Mouse (Mus musculus): ENCODE results near the gene Anks1. TPM values are rescaled to one million over a fixed set of nuclear protein-coding genes. Genes with fewer than 3 reads are reported as not detected.
"Not testable (repeated sequence)": the region's sequence is repeated elsewhere in the genome, so short reads cannot be mapped to it uniquely, and the experiment has no call there.

Anks1 gene
- polyA plus RNA-seq, 1 experiment from 2014 or later = 71.9 TPM

DNA sequence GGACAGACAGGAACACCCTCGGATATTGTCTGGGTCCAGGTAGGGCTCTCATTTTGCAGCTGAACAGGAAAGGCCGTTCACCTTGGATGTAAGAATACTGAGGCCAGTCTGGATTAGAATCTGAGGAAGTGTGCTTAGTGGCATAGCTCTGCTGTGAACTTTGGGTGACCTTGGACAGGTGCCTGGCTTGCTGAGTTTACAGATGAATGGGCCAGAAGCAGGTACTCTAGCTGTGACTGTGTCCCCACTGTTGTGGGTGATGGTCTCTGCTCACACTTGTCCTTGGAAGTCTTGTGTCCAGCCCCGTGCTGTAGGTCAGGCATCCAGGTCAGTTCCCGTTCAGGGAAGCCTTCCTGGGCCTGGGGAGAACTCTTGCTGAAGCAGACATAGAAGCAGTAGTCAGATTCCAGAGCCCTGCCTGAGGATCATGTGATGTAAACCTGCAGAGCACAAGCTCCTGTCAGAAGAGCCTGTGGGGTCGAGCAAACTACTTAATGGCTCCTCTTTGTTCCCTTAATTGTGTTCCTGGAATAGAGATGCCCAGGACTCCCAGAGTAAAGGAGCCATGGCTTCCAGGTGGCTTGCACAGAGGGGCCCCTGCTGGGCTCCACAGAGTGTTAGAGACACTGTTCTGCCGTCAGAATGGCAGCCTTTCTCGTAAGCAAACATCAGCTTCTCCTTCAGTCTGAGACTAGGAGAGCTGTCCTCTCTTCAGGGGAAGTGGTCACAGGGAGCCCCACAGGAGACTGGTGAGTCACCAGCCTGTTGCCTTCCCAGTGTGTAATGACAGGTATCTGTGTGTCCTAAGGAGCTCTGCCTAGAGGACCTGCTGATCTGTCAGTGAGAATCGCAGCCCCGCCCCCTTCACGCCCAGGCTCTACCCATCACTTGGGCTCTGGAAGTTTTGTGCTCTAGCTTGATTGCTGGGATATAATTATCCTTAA, 85.2 kb downstream of the Anks1 start:
- H3K9ac ChIP-seq = no peak overlapping the region
- no peak overlapping the region for H3K27ac ChIP-seq
- H3K27me3 ChIP-seq (replicated peaks) = no peaks in the 10 kb centered on the region
- no peak for ATAC-seq (replicated peaks)
- H3K4me2 ChIP-seq = no peak overlapping the region
- H3K4me1 ChIP-seq = no peaks in the 10 kb centered on the region
- H3K36me3 ChIP-seq (replicated peaks) = peaks cover 8% of the 10 kb centered on the region; the same call in 1 of the 2 replicates
- no peak overlapping the region for H3K4me3 ChIP-seq
- 69% methylated on average over 10 of the region's 10 CpGs for WGBS
- H3K9me3 ChIP-seq = no peaks in the 10 kb centered on the region

DNA sequence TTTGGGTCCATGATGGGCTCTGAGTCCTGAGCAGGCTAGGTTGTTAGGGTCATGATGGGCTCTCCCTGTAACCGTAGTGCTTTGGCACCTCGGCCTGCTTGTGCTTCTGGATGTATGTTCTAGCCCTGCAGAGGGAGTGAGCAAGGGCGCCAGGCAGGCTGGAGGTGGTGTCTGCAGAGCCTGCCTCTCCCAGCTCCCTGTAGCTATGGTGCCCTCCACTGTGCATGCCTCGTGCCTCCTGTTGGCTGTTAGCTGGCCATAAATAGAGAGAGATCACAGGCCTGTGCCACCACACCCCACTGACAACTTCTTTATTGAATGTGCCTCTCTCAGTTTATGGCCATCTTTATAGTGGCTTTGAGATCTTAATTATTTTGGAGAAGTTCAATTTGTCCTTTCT, 87.2 kb downstream of the Anks1 start:
- no peak overlapping the region for H3K4me2 ChIP-seq
- no peak overlapping the region for H3K9ac ChIP-seq
- no peak overlapping the region for H3K27ac ChIP-seq
- WGBS = 93% methylated on average over 4 of the region's 4 CpGs
- H3K4me1 ChIP-seq = 0 out of 2 replicates have a peak, but pooled peaks cover 9% of the 10 kb centered on the region
- H3K27me3 ChIP-seq (replicated peaks) = no peaks in the 10 kb centered on the region
- H3K9me3 ChIP-seq = no peaks in the 10 kb centered on the region
- H3K36me3 ChIP-seq (replicated peaks) = peaks cover 8% of the 10 kb centered on the region; the same call in 1 of the 2 replicates
- no peak for ATAC-seq (replicated peaks)
- H3K4me3 ChIP-seq = no peak overlapping the region

DNA sequence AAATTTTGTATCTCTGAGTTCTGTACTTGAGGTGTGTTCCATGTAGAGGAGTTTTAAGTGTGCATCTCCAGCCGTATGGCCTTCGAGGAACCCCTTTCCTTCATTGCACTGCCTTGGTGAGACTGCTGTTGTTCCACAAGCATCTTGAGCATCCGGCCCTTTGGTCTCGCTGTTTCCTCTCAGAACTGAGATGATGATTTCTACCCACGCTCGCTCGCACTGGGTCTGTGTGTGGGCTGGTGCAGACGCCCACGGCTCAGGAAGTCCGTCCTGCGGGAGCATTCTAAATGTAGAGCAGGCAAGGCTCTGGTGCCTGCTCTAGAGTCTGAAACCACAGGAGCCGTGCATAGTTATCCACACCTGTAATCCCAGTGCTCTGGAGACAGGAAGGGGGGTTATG, 88.1 kb downstream of the Anks1 start:
- Histone ChIP-seq H3K4me1 (0 out of 2 replicates have a peak, but pooled peaks cover 9% of the 10 kb centered on the region), H3K9ac (no peak overlapping the region), H3K36me3 (replicated peaks) (peaks cover 8% of the 10 kb centered on the region; the same call in 1 of the 2 replicates), H3K27ac (no peak overlapping the region), H3K9me3 (no peaks in the 10 kb centered on the region), H3K27me3 (replicated peaks) (no peaks in the 10 kb centered on the region), H3K4me3 (no peak overlapping the region), H3K4me2 (no peak overlapping the region)
- ATAC-seq (replicated peaks) = no peak
- 83% methylated on average over 12 of the region's 12 CpGs for WGBS

DNA sequence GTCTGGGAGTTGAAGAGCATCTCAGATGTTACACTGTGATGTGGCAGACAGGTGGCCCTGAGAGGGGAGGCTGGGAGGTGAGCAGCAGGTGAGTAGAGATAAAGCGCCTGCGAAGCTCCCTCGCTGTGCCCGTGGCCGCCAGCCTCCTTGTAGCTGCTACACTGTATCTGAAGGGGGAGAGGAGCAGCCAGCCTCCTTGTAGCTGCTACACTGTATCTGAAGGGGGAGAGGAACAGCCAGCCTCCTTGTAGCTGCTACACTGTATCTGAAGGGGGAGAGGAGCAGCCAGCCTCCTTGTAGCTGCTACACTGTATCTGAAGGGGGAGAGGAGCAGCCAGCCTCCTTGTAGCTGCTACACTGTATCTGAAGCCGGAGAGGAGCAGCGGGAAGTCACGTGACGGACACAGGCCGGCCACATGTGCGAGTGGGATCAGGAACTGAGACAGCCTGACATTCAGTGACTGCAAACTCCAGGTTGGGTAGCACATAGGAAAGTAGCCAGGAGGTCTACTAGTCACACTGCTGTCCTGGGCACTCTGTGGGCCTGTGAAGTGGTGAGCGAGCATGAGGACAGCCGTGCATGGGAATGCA, 90.7 kb downstream of the Anks1 start:
- H3K4me2 ChIP-seq; H3K4me3 ChIP-seq; H3K36me3 ChIP-seq (replicated peaks); H3K9me3 ChIP-seq; ATAC-seq (replicated peaks); H3K4me1 ChIP-seq; H3K27me3 ChIP-seq (replicated peaks); H3K9ac ChIP-seq: not testable (repeated sequence)
- peak overlapping the region; percentile 18; the same call in 1 of the 2 replicates for H3K27ac ChIP-seq
- 80% methylated on average over 13 of the region's 13 CpGs for WGBS

DNA sequence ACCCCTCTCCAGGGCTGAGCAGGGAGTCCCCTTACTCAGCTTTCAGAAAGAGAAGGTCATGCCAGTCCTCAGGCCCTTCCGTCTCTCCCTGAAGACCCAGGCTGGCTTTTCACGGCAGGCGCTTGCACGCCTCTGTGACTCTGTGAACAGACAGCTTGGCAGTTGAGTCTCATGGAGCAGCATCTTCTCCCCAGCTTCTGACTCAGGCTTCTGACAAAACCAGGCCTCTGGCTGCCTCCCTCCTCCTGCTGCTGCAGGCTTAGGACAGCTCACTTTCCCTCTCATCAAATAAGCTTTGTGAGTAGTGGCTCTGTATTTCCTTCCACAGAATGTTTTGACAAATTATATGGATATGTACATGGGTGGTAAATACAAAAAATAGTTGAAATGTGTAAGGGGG, 91.3 kb downstream of the Anks1 start:
- 46% methylated on average over 4 of the region's 4 CpGs for WGBS
- H3K9ac ChIP-seq = no peak overlapping the region
- peaks cover 9% of the 10 kb centered on the region; the same call in 1 of the 2 replicates for H3K4me1 ChIP-seq
- H3K27me3 ChIP-seq (replicated peaks) = no peaks in the 10 kb centered on the region
- peaks cover 8% of the 10 kb centered on the region; the same call in 1 of the 2 replicates for H3K36me3 ChIP-seq (replicated peaks)
- no peak for ATAC-seq (replicated peaks)
- peak overlapping the region; percentile 18; the same call in 1 of the 2 replicates for H3K27ac ChIP-seq
- H3K9me3 ChIP-seq = no peaks in the 10 kb centered on the region
- H3K4me3 ChIP-seq = no peak overlapping the region
- H3K4me2 ChIP-seq = no peak overlapping the region

DNA sequence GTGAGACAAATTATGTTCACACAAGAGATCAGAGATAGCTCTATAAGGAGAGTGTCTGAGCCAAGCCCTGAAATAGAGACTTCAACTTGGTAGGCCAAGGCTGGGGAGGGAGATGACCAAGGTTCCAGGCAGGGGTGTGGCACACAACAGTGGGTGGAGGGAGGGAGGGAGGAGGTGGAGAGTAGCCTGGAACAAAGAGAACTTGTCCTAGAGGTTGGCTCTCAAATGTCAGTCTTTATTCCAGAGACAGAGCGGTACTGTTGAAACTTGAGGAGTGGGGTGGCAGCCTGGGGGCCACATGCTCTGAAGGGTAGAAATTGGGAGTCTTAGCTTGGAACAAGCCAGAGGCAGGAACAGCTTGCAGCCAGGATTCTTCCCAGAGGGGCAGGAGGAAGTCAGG, 91.7 kb downstream of the Anks1 start:
- Histone ChIP-seq H3K4me2 (no peak overlapping the region), H3K27ac (no peak overlapping the region), H3K4me1 (peaks cover 11% of the 10 kb centered on the region; the same call in 1 of the 2 replicates), H3K9ac (no peak overlapping the region), H3K4me3 (no peak overlapping the region), H3K27me3 (replicated peaks) (no peaks in the 10 kb centered on the region), H3K9me3 (no peaks in the 10 kb centered on the region), H3K36me3 (replicated peaks) (peaks cover 8% of the 10 kb centered on the region; the same call in 1 of the 2 replicates)
- 50% methylated on average over 1 of the region's 1 CpGs for WGBS
- ATAC-seq (replicated peaks) = no peak

DNA sequence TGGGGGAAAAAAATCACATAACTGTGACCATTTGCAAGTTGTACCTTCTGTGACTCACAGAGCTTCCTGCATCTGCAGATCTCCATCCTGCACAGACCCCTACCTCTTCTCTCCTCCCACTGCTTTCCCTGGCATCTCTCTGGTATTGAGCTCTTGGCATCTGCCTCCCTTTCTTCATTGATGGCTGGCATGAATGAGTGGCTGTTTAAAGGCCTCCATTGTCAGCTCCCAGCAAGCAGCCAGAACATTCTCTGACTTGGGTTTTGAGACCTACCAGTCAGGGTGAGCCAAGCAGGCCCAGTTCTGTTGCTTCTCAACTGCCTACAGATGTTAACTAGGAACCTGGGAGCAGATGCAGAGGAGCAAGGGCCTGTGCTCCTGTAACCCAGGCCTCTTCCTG, 96.3 kb downstream of the Anks1 start:
- Histone ChIP-seq H3K4me2 (no peak overlapping the region), H3K36me3 (replicated peaks) (no peaks in the 10 kb centered on the region), H3K4me1 (peaks cover 24% of the 10 kb centered on the region), H3K9ac (no peak overlapping the region), H3K9me3 (no peaks in the 10 kb centered on the region), H3K4me3 (no peak overlapping the region), H3K27me3 (replicated peaks) (no peaks in the 10 kb centered on the region), H3K27ac (no peak overlapping the region)
- no peak for ATAC-seq (replicated peaks)

DNA sequence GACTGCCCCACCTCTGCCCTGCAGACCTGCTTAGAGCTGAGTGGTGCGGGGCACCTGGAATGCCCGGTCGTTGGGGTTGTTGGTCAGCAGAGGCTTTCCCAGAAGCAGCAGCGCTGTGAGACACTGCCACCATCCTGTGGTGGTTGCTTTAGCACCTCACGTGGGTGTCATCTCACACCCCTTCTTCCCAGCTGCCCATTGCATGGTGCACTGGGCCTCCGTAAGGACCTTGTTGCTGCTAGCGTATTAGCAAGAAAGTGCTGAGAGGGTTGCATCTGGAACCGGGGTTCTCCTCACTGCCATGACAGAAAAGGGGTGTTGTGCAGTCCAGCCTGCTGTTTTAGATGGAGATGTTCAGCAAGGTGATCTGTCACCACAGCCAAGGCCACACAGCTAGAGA, 97.1 kb downstream of the Anks1 start:
- no peak overlapping the region for H3K4me2 ChIP-seq
- no peak overlapping the region for H3K4me3 ChIP-seq
- H3K4me1 ChIP-seq = peaks cover 20% of the 10 kb centered on the region
- 86% methylated on average over 8 of the region's 8 CpGs for WGBS
- no peaks in the 10 kb centered on the region for H3K36me3 ChIP-seq (replicated peaks)
- no peak overlapping the region for H3K27ac ChIP-seq
- ATAC-seq (replicated peaks) = no peak
- H3K9ac ChIP-seq = no peak overlapping the region
- H3K9me3 ChIP-seq = no peaks in the 10 kb centered on the region
- no peaks in the 10 kb centered on the region for H3K27me3 ChIP-seq (replicated peaks)

DNA sequence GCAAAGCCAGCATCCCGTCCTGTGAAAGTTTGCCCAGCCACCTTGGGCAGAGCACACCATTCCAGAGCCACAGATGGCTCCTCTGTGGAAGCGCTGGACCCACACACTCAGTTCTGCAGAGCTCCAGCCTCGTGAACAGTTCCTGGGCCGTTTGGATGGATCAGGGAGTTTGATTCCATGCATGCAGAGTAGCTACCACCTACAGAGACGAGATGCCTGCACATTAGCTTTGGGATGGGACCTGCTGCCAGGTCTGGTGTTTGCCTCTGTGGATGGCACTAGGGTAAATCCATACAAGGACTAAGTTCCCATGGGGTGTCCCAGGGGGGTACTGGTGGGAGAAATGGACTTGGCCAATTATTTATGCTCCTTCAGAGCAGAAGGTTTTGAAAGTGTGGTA, 97.5 kb downstream of the Anks1 start:
- Histone ChIP-seq H3K9ac (no peak overlapping the region), H3K4me3 (no peak overlapping the region), H3K4me2 (no peak overlapping the region), H3K9me3 (no peaks in the 10 kb centered on the region), H3K36me3 (replicated peaks) (no peaks in the 10 kb centered on the region), H3K4me1 (peaks cover 19% of the 10 kb centered on the region), H3K27ac (no peak overlapping the region), H3K27me3 (replicated peaks) (no peaks in the 10 kb centered on the region)
- ATAC-seq (replicated peaks) = no peak
- 57% methylated on average over 5 of the region's 5 CpGs for WGBS

DNA sequence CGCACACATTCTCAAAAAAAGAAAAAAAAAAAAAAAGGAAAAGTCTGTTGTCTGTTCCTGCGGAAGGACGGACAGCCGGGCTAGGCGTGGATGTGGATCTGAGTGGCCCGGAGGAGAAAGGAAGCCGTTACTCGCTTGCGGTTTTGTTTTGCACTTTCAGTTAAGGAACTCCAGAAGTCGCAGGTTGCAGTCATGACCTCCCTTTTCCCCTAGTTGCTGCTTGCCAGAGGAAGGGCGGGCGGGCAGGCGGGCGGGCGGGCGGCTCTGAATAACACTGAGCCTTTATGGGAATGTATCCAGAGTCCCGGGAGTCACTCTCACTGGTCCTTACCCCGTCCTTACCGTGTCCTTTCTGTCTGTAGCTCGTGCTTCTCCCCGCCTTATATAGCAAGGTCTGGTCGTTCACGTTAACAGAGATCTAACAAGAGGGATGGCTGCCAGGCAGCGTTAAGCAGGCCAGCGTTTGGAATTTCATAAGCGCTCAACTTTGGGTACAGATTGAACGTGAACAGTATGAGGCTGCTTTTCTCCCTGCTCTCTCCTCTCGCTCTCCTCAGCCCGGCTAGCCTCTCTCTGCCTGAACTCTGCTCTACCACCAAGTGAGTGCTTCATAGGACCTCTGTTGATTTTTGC, 98.2 kb downstream of the Anks1 start:
- 0 out of 2 replicates have a peak overlapping the region, but pooled peaks have one; percentile 39 for H3K27ac ChIP-seq
- H3K4me3 ChIP-seq = no peak overlapping the region
- no peaks in the 10 kb centered on the region for H3K9me3 ChIP-seq
- ATAC-seq (replicated peaks) = no peak
- H3K9ac ChIP-seq = peak overlapping the region; percentile 15; the same call in 1 of the 2 replicates
- H3K4me1 ChIP-seq = peaks cover 21% of the 10 kb centered on the region
- H3K36me3 ChIP-seq (replicated peaks) = no peaks in the 10 kb centered on the region
- whole genome bisulfite sequencing = 17% methylated on average over 29 of the region's 29 CpGs
- H3K27me3 ChIP-seq (replicated peaks) = no peaks in the 10 kb centered on the region
- peak overlapping the region; percentile 8; the same call in 1 of the 2 replicates for H3K4me2 ChIP-seq

DNA sequence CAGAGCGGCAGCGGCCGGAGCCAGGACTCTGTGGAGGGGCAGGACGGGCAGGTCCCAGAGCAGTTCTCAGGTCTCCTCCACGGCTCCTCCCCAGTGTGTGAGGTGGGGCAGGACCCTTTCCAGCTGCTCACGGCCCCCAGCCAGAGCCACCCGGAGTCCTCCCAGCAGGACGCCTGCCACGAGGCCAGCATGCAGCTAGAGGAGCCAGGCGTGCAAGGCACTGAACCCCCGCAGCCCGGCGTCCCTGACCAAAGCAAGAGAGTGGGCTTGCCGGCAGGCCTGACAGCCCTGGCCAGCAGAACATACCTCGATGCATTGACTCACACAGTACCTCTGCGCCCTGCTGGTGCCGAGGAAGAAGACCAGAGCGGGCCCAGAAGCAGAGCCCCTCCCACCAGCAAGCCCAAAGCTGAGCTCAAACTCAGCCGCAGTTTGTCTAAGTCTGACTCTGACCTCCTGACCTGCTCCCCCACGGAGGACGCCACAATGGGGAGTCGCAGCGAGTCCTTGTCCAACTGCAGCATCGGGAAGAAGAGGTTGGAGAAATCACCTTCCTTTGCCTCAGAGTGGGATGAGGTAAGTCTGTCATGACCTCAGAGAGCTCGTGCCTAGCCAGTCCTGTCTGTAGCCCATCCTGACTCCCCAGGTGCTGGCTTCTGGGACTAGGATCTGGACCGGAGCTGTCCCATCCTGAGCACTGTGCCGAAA, 98.9 kb downstream of the Anks1 start:
- WGBS = 32% methylated on average over 27 of the region's 27 CpGs
- 0 out of 2 replicates have a peak overlapping the region, but pooled peaks have one; percentile 39 for H3K27ac ChIP-seq
- peaks cover 28% of the 10 kb centered on the region for H3K4me1 ChIP-seq
- H3K4me3 ChIP-seq = no peak overlapping the region
- ATAC-seq (replicated peaks) = no peak
- H3K36me3 ChIP-seq (replicated peaks) = no peaks in the 10 kb centered on the region
- no peaks in the 10 kb centered on the region for H3K9me3 ChIP-seq
- peak overlapping the region; percentile 2; the same call in 1 of the 2 replicates for H3K9ac ChIP-seq
- H3K27me3 ChIP-seq (replicated peaks) = no peaks in the 10 kb centered on the region
- H3K4me2 ChIP-seq = peak overlapping the region; percentile 8; the same call in 1 of the 2 replicates
